Mouse (Mus musculus): ENCODE results near the gene Igfbp3.

DNA sequence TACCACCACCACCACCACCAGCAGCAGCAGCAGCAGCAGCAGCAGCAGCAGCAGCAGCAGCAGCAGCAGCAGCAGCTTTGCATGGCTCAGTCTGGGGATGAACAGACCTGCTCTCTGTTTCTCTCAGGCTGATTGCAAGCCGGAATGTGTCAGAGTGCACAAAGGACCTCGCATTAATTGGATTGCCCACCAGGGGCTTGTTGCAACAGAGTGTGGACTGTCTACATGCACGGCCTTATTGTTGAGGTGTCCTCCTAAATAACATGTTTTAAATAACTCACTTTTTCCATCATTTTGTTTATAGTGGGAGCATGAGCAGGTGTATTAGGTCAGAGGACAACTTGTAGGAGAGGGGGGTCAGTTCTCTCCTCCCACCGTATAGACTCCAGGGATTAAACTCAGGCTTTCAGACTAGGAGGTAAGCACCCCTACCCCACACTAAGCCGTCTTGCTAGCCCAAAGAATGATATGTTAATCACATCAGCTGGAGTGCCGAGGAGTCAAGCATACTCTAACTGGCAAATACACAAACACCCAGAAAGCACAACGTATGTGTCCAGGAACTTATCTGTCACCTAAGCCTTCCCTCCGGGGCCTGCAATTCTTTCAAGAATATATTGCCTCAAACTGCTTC is 31.2 kb downstream of the Igfbp3 start:
- TF ChIP-seq POLR2A (IDR thresholded peaks at IDR 0.05; ENCODE audit: borderline replicate concordance, insufficient read depth, low read length) (no peak), CTCF (IDR thresholded peaks at IDR 0.05; ENCODE audit: borderline replicate concordance, insufficient read depth, low read depth, low read length) (no peak)
